Mouse (Mus musculus) kidney, adult 9 months (tissue): ENCODE data around the gene Scd3.
"Not testable (repeated sequence)": the region's sequence is repeated elsewhere in the genome, so short reads cannot be mapped to it uniquely, and the experiment has no call there.

Experiments
- DNase-seq: peaks from one replicate; pipeline ENCODE4 v3.0.0; 2022

The Scd3 gene

GRCm38 (mm10) chr19:44275418-44275817 is 72.3 kb downstream of the Scd3 start:
- DNase-seq = no peak

GRCm38 (mm10) chr19:44276861-44277260 is 73.8 kb downstream of the Scd3 start:
- DNase-seq = no peak

GRCm38 (mm10) chr19:44277931-44278330 is 74.9 kb downstream of the Scd3 start:
- no peak for DNase-seq

GRCm38 (mm10) chr19:44280755-44281154 is 77.7 kb downstream of the Scd3 start:
- peak; percentile 50 for DNase-seq

GRCm38 (mm10) chr19:44281825-44282447 is 78.9 kb downstream of the Scd3 start:
- not testable (repeated sequence) for DNase-seq

GRCm38 (mm10) chr19:44282534-44283156 is 79.6 kb downstream of the Scd3 start:
- DNase-seq = no peak

GRCm38 (mm10) chr19:44283157-44284024 is 80.3 kb downstream of the Scd3 start:
- DNase-seq = no peak

- peak; percentile 83 for DNase-seq
Observed at GRCm38 (mm10) chr19:44284025-44284695, 81.1 kb downstream of the Scd3 start.

GRCm38 (mm10) chr19:44284723-44285122 is 81.7 kb downstream of the Scd3 start:
- DNase-seq = peak; percentile 68

- no peak for DNase-seq
Observed at GRCm38 (mm10) chr19:44285554-44285953, 82.5 kb downstream of the Scd3 start.

- DNase-seq = no peak
Observed at GRCm38 (mm10) chr19:44286109-44286508, 83.0 kb downstream of the Scd3 start.

- no peak for DNase-seq
Observed at GRCm38 (mm10) chr19:44287415-44288110, 84.5 kb downstream of the Scd3 start.

GRCm38 (mm10) chr19:44292083-44292482 is 89.0 kb downstream of the Scd3 start:
- DNase-seq = no peak

- no peak for DNase-seq
Observed at GRCm38 (mm10) chr19:44292483-44292882, 89.4 kb downstream of the Scd3 start.

GRCm38 (mm10) chr19:44292941-44293768 is 90.1 kb downstream of the Scd3 start, which contains the start of gene Scd2:
Gene Scd2 (plus strand): TSS chr19:44293674.
- no peak for DNase-seq
